Mouse (Mus musculus): ENCODE measurements around the gene Lrrc3c.

Lrrc3c gene

GRCm38 (mm10) chr11:98597991-98598390, at the start of gene Lrrc3c:
Gene Lrrc3c, plus strand, starts transcription at chr11:98598291.
- in situ Hi-C loops (cut with MboI, MseI) = loop anchor here (5.0 to 25.0 kb wide), 2 partner anchors 41 to 1586 kb away; partner anchors contain the start of gene Sp6 (in 1 of the 2)

GRCm38 (mm10) chr11:98549363-98549762, 48.7 kb upstream of the Lrrc3c start:
- in situ Hi-C loops (cut with MboI, MseI) = no loop called here

- in situ Hi-C loops (cut with MboI, MseI) = loop anchor here (5.0 to 10.0 kb wide), 2 partner anchors 83 to 1286 kb away; no protein-coding TSS in a partner anchor
Measured at GRCm38 (mm10) chr11:98550311-98550974, 47.6 kb upstream of the Lrrc3c start.

- in situ Hi-C loops (cut with MboI, MseI) = loop anchor here (5.0 to 10.0 kb wide), 2 partner anchors 84 to 1286 kb away; no protein-coding TSS in a partner anchor
Measured at GRCm38 (mm10) chr11:98550975-98551828, 46.9 kb upstream of the Lrrc3c start, which contains the start of gene Zpbp2. Gene Zpbp2, plus strand, starts transcription at chr11:98551097.

GRCm38 (mm10) chr11:98553966-98554365, 44.1 kb upstream of the Lrrc3c start:
- in situ Hi-C loops (cut with MboI, MseI) = loop anchor here (5.0 to 10.0 kb wide), 2 partner anchors 87 to 1289 kb away; no protein-coding TSS in a partner anchor

GRCm38 (mm10) chr11:98555124-98555700, 42.9 kb upstream of the Lrrc3c start:
- in situ Hi-C loops (cut with MboI, MseI) = loop anchor here (5.0 to 10.0 kb wide), 2 partner anchors 42 to 1290 kb away; partner anchors contain the start of gene Lrrc3c (in 2 of the 2)

GRCm38 (mm10) chr11:98560942-98561341, 37.1 kb upstream of the Lrrc3c start:
- in situ Hi-C loops (cut with MboI, MseI) = no loop called here

GRCm38 (mm10) chr11:98563025-98563424, 35.1 kb upstream of the Lrrc3c start:
- in situ Hi-C loops (cut with MboI, MseI) = no loop called here

- in situ Hi-C loops (cut with MboI, MseI) = no loop called here
Measured at GRCm38 (mm10) chr11:98563921-98564414, 34.1 kb upstream of the Lrrc3c start.

- in situ Hi-C loops (cut with MboI, MseI) = no loop called here
Measured at GRCm38 (mm10) chr11:98568326-98568725, 29.8 kb upstream of the Lrrc3c start.

- in situ Hi-C loops (cut with MboI, MseI) = no loop called here
Measured at GRCm38 (mm10) chr11:98569461-98569860, 28.6 kb upstream of the Lrrc3c start.

GRCm38 (mm10) chr11:98577776-98578175, 20.3 kb upstream of the Lrrc3c start:
- in situ Hi-C loops (cut with MboI, MseI) = loop anchor here (5.0 to 25.0 kb wide), 2 partner anchors 95 to 1565 kb away; partner anchors contain the start of gene Sp6 (in 1 of the 2)

- in situ Hi-C loops (cut with MboI, MseI) = loop anchor here in 1 of 2 experiments (25.0 kb wide), 1 partner anchor 1568 kb away; the partner anchor contains the start of gene Sp6
Measured at GRCm38 (mm10) chr11:98580301-98581121, 17.6 kb upstream of the Lrrc3c start.

GRCm38 (mm10) chr11:98581286-98582029, 16.6 kb upstream of the Lrrc3c start:
- in situ Hi-C loops (cut with MboI, MseI) = loop anchor here in 1 of 2 experiments (25.0 kb wide), 1 partner anchor 1569 kb away; the partner anchor contains the start of gene Sp6

- in situ Hi-C loops (cut with MboI, MseI) = loop anchor here in 1 of 2 experiments (25.0 kb wide), 1 partner anchor 1570 kb away; the partner anchor contains the start of gene Sp6
Measured at GRCm38 (mm10) chr11:98582030-98582388, 16.1 kb upstream of the Lrrc3c start.

GRCm38 (mm10) chr11:98582551-98583264, 15.4 kb upstream of the Lrrc3c start:
- in situ Hi-C loops (cut with MboI, MseI) = loop anchor here in 1 of 2 experiments (25.0 kb wide), 1 partner anchor 1570 kb away; the partner anchor contains the start of gene Sp6

- in situ Hi-C loops (cut with MboI, MseI) = loop anchor here in 1 of 2 experiments (25.0 kb wide), 1 partner anchor 1571 kb away; the partner anchor contains the start of gene Sp6
Measured at GRCm38 (mm10) chr11:98583265-98583552, 14.9 kb upstream of the Lrrc3c start.

- in situ Hi-C loops (cut with MboI, MseI) = loop anchor here in 1 of 2 experiments (25.0 kb wide), 1 partner anchor 1571 kb away; the partner anchor contains the start of gene Sp6
Measured at GRCm38 (mm10) chr11:98583571-98583970, 14.5 kb upstream of the Lrrc3c start.

GRCm38 (mm10) chr11:98584146-98584545, 13.9 kb upstream of the Lrrc3c start:
- in situ Hi-C loops (cut with MboI, MseI) = loop anchor here in 1 of 2 experiments (25.0 kb wide), 1 partner anchor 1572 kb away; the partner anchor contains the start of gene Sp6
